Mouse (Mus musculus) heart, adult 2 months (tissue): ENCODE measurements around the gene Glis3.

Experiments used
- CTCF ChIP-seq: fragments of 200-600 bp; IDR thresholded peaks from 2 replicates; pipeline ENCODE4 v1.8.1; 2022; ENCODE audit warnings: antibody characterized with exemption, mild to moderate bottlenecking, moderate library complexity
- POLR2A ChIP-seq: fragments of 200-500 bp; IDR thresholded peaks from 2 replicates; pipeline ENCODE4 v1.6.1; 2011; ENCODE audit warnings: mild to moderate bottlenecking, low read depth, low read length, control low read depth; ENCODE audit not compliant: insufficient read depth

DNA sequence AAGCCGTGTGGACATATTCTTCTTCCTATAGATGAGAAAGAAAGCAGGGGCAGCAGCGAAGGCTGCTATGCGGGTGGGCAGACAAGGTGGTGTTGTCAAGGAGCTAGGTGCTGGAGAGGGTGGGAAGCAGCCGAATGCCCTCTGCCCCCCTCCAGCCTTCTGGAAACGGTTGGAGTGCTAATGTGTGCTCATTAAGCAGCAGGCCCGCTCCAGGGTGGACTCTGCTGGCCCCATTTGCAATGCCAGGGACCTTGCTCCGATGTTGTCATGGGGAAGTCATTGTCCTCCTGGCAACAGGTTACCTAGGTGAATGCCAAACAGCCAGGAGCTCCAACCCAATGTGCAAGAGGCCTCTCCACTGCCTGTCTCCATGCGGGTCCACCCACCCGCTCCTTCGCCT is 42.0 kb upstream of the Glis3 start:
- TF ChIP-seq CTCF (no peak), POLR2A (no peak)
